Mouse (Mus musculus) spleen, adult 2 months (tissue): ENCODE results near the gene Mocs1.

Experiments
- CTCF ChIP-seq: fragments of 200-500 bp; IDR thresholded peaks from 2 replicates; pipeline ENCODE4 v1.5.1; 2011; ENCODE audit warnings: mild to moderate bottlenecking, inconsistent platforms; ENCODE audit not compliant: insufficient read depth, insufficient read length, insufficient replicate concordance; ENCODE audit errors: extremely low read depth
- POLR2A ChIP-seq: fragments of 200-500 bp; IDR thresholded peaks from 2 replicates; pipeline ENCODE4 v1.6.1; 2011; ENCODE audit warnings: low read depth, low read length, inconsistent platforms

- TF ChIP-seq POLR2A (no peak), CTCF (no peak)
These were observed 4.0 kb downstream of the Mocs1 start for GRCm38 (mm10) chr17:49432071-49432711.
